ENCODE assay signal across 24 mouse cellular contexts in genomic region chr4:117606831-117607610, GRCm38 (mm10). TPM values are rescaled to one million over a fixed set of nuclear protein-coding genes. Genes with fewer than 3 reads are reported as not detected.
A peak's percentile ranks its signal among the peaks of the same experiment; 100 is the strongest.
DNase-seq lines count a peak whose midpoint lies in the region; ATAC-seq lines count a peak whose summit lies in the region.
"Had no signal": no experiment of that assay in that cellular context is flagged by ENCODE, and none has a peak within 500 bp of the region (broad histone marks: within the 10 kb centered on the region; RNA-seq: fewer than 3 reads in every experiment).

No protein-coding gene starts in this region.

- ATAC-seq in midbrain, embryonic 15.5 days (replicated peaks), result no peak
- ATAC-seq: activated CD4-positive, CD25-positive, alpha-beta regulatory T cell, adult 4 months; forebrain, embryonic 15.5 days; hindbrain, embryonic 16.5 days; intestine, embryonic 16.5 days; liver, embryonic 12.5 days had no signal

- peaks cover 48% of the 10 kb centered on the region for H3K4me1 ChIP-seq in midbrain, embryonic 10.5 days
- H3K4me1 ChIP-seq in midbrain, embryonic 15.5 days, result peaks cover 31% of the 10 kb centered on the region

- no peak overlapping the region for H3K9ac ChIP-seq in midbrain, embryonic 15.5 days
- H3K9ac ChIP-seq: forebrain, embryonic 15.5 days; heart, embryonic 15.5 days; limb, embryonic 13.5 days; liver, embryonic 12.5 days; midbrain, embryonic 12.5 days had no signal

- H3K27ac ChIP-seq in midbrain, embryonic 10.5 days (replicated peaks), result 0 out of 2 replicates have a peak overlapping the region, but pooled peaks have one; percentile 23
- no peak overlapping the region for H3K27ac ChIP-seq in midbrain, embryonic 15.5 days
- H3K27ac ChIP-seq: forebrain, embryonic 15.5 days; heart, embryonic 15.5 days; liver, embryonic 12.5 days had no signal

- WGBS in midbrain, embryonic 10.5 days, result 91% methylated on average over 5 of the region's 5 CpGs
- WGBS in midbrain, embryonic 15.5 days, result 86% methylated on average over 5 of the region's 5 CpGs

- H3K9me3 ChIP-seq in midbrain, embryonic 10.5 days (replicated peaks), result no peaks in the 10 kb centered on the region
- no peaks in the 10 kb centered on the region for H3K9me3 ChIP-seq in midbrain, embryonic 15.5 days
- H3K9me3 ChIP-seq: forebrain, embryonic 15.5 days; heart, embryonic 15.5 days; limb, embryonic 13.5 days; liver, embryonic 12.5 days; midbrain, embryonic 12.5 days had no signal

- peaks cover 37% of the 10 kb centered on the region for H3K36me3 ChIP-seq in midbrain, embryonic 10.5 days
- H3K36me3 ChIP-seq in midbrain, embryonic 15.5 days (replicated peaks), result no peaks in the 10 kb centered on the region; the same call in 1 of the 2 replicates

- H3K4me2 ChIP-seq in midbrain, embryonic 15.5 days, result no peak overlapping the region
- H3K4me2 ChIP-seq: forebrain, embryonic 15.5 days; heart, embryonic 15.5 days; limb, embryonic 13.5 days; liver, embryonic 12.5 days; midbrain, embryonic 12.5 days had no signal

- H3K4me3 ChIP-seq in midbrain, embryonic 10.5 days, result no peak overlapping the region
- H3K4me3 ChIP-seq in midbrain, embryonic 15.5 days, result no peak overlapping the region
- H3K4me3 ChIP-seq: forebrain, embryonic 15.5 days; heart, embryonic 15.5 days; limb, embryonic 13.5 days; liver, embryonic 12.5 days; midbrain, embryonic 12.5 days had no signal

- H3K27me3 ChIP-seq in midbrain, embryonic 10.5 days (ENCODE audit: low read depth, poor library complexity, severe bottlenecking), result no peaks in the 10 kb centered on the region
- H3K27me3 ChIP-seq in midbrain, embryonic 15.5 days (replicated peaks), result no peaks in the 10 kb centered on the region
- H3K27me3 ChIP-seq: forebrain, embryonic 15.5 days; heart, embryonic 15.5 days; limb, embryonic 13.5 days; liver, embryonic 12.5 days; midbrain, embryonic 12.5 days had no signal

- DNase-seq in midbrain, embryonic 10.5 days (ENCODE audit: low spot score), result no peak
- peak; percentile 38 to 50 for DNase-seq in cerebellum, adult 18-20 months
- DNase-seq in cerebellum, postnatal 10 days, result peak; percentile 31 to 45
- DNase-seq in kidney, postnatal 36 days, result no peak
- no peak for DNase-seq in testis, postnatal 10 days (ENCODE audit: low spot score)
- no peak for DNase-seq in spleen, adult 12 weeks (ENCODE audit: low spot score)
- DNase-seq: adrenal gland, postnatal 10 days; embryo, embryonic 11 days; heart, postnatal 4 days; kidney, adult 9 months; kidney, postnatal 14 days; lung, adult 18-20 months; lung, postnatal 10 days; right cerebral cortex, postnatal 14 days; thymus, postnatal 14 days had no signal

RNA-seq across cellular contexts. Expression of gene Eri3, which starts 56.9 kb away (rescaled TPM):
- polyA plus RNA-seq in midbrain, embryonic 10.5 days (2016; fragmentation: Nextera tagmentation; extraction: Ambion mirVana), result 111 and 139 TPM in 2 replicates
- polyA plus RNA-seq in midbrain, embryonic 15.5 days (2015; fragmentation: Nextera tagmentation; extraction: Ambion mirVana), result 279 and 283 TPM in 2 replicates

Comparison
In these comparisons a context has a peak if more than half of its experiments do, and no peak if none do; other contexts are left out.
1. DNase-seq: peak in cerebellum, adult 18-20 months (2 of 2) and cerebellum, postnatal 10 days (2 of 2); none in midbrain, embryonic 10.5 days (single experiment), kidney, postnatal 36 days (0 of 2), testis, postnatal 10 days (single experiment) and spleen, adult 12 weeks (single experiment).